Mouse (Mus musculus): Measurements from ENCODE around the gene Serpina1e. TPM values are rescaled to one million over a fixed set of nuclear protein-coding genes. Genes with fewer than 3 reads are reported as not detected.

The Serpina1e gene
- polyA plus RNA-seq, 1 experiment from 2014 or later: not detected

- ATAC-seq (ENCODE audit: low FRiP score): no peak
- H3K9ac ChIP-seq: no peak overlapping the region
- WGBS: 73% methylated on average over 5 of the region's 5 CpGs
- H3K27me3 ChIP-seq: no peaks in the 10 kb centered on the region
- H3K4me3 ChIP-seq: no peak overlapping the region
- H3K4me1 ChIP-seq: no peaks in the 10 kb centered on the region
- H3K9me3 ChIP-seq (replicated peaks): no peaks in the 10 kb centered on the region
- no peaks in the 10 kb centered on the region for H3K36me3 ChIP-seq
- H3K27ac ChIP-seq: no peak overlapping the region
- no peak overlapping the region for H3K4me2 ChIP-seq (replicated peaks)
These were observed 27.1 kb upstream of the Serpina1e start for GRCm38 (mm10) chr12:103985868-103986267.

DNA sequence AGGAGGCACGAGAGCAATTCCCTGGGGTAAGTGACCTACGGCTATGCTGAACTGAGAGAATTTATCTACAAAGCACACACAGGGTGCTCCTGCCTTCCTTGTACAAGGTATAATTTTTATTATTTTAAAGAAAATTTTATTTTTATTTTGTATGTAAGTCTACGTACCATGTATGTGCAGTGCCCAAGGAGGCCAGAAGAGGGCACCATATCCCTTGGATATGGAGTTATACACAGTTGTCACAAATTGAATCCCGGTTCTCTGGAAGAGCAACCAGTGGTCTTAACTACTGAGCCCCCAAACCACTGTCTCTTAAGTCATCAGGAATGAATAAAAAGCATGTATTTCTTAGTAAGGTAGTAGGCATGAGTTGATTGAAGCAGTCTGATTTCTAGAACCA is 26.2 kb upstream of the Serpina1e start:
- Histone ChIP-seq H3K9me3 (replicated peaks) (no peaks in the 10 kb centered on the region), H3K36me3 (no peaks in the 10 kb centered on the region), H3K4me1 (no peaks in the 10 kb centered on the region), H3K27ac (no peak overlapping the region), H3K4me2 (replicated peaks) (no peak overlapping the region), H3K9ac (no peak overlapping the region), H3K27me3 (no peaks in the 10 kb centered on the region), H3K4me3 (no peak overlapping the region)
- WGBS: 71% methylated on average over 4 of the region's 4 CpGs
- no peak for ATAC-seq (ENCODE audit: low FRiP score)

- Histone ChIP-seq H3K4me1 (no peaks in the 10 kb centered on the region), H3K27ac (no peak overlapping the region), H3K9ac (no peak overlapping the region), H3K9me3 (replicated peaks) (no peaks in the 10 kb centered on the region), H3K27me3 (no peaks in the 10 kb centered on the region), H3K36me3 (no peaks in the 10 kb centered on the region), H3K4me3 (no peak overlapping the region), H3K4me2 (replicated peaks) (no peak overlapping the region)
- no peak for ATAC-seq (ENCODE audit: low FRiP score)
- 81% methylated on average over 7 of the region's 7 CpGs for WGBS
These were observed 23.0 kb upstream of the Serpina1e start for GRCm38 (mm10) chr12:103981646-103982360.

GRCm38 (mm10) chr12:103978294-103978693 is 19.5 kb upstream of the Serpina1e start:
- no peaks in the 10 kb centered on the region for H3K36me3 ChIP-seq
- 86% methylated on average over 10 of the region's 10 CpGs for WGBS
- H3K9me3 ChIP-seq (replicated peaks): no peaks in the 10 kb centered on the region
- no peak overlapping the region for H3K4me3 ChIP-seq
- H3K4me2 ChIP-seq (replicated peaks): no peak overlapping the region
- H3K27ac ChIP-seq: no peak overlapping the region
- H3K27me3 ChIP-seq: no peaks in the 10 kb centered on the region
- no peak overlapping the region for H3K9ac ChIP-seq
- ATAC-seq (ENCODE audit: low FRiP score): no peak
- no peaks in the 10 kb centered on the region for H3K4me1 ChIP-seq

DNA sequence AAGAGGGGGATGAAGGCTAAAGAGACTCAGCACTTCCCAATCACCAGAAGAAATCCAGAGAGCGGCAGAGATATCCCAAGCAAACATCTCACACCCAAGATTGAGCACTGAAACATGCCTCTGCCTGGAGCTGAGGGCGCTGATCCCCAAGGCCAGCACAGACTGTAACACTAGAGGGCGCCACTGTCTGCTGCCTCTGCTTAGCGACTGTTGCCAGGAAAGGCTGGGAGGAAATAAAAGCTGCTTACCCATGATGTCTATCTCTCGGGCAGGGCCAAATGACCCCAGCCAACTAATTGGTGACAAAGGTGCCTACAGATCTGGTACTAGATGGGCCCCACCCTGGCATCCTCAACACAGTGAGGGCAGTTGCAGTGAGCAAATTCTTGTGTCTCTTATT is 19.1 kb upstream of the Serpina1e start:
- no peaks in the 10 kb centered on the region for H3K27me3 ChIP-seq
- no peak overlapping the region for H3K4me3 ChIP-seq
- no peak overlapping the region for H3K4me2 ChIP-seq (replicated peaks)
- no peaks in the 10 kb centered on the region for H3K4me1 ChIP-seq
- WGBS: 41% methylated on average over 5 of the region's 5 CpGs
- ATAC-seq (ENCODE audit: low FRiP score): no peak
- H3K27ac ChIP-seq: no peak overlapping the region
- no peak overlapping the region for H3K9ac ChIP-seq
- no peaks in the 10 kb centered on the region for H3K9me3 ChIP-seq (replicated peaks)
- no peaks in the 10 kb centered on the region for H3K36me3 ChIP-seq

GRCm38 (mm10) chr12:103977060-103977459 is 18.3 kb upstream of the Serpina1e start:
- H3K4me3 ChIP-seq: no peak overlapping the region
- ATAC-seq (ENCODE audit: low FRiP score): no peak

DNA sequence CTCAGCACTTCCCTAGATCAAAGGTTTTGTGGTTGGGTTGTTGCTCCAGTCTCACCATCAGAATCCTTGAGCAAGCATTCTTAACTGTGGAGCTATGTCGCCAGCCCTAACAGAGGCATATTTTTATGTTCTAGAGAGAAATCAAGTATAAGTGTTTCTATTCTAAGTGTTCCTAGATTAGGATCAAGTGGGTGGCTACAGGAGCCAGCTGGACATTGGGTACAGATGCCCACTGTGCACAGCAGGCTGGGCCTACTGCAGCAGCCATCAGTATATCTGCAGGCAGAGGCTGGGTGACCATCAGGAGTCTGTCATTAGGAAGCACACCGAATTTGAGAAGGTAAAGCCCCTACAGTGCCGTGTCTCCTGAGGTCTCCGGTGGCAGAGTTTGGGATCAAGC is 12.3 kb upstream of the Serpina1e start:
- Histone ChIP-seq H3K36me3 (no peaks in the 10 kb centered on the region), H3K27me3 (no peaks in the 10 kb centered on the region), H3K4me1 (no peaks in the 10 kb centered on the region), H3K9me3 (replicated peaks) (peaks cover 12% of the 10 kb centered on the region; the same call in 1 of the 2 replicates), H3K27ac (no peak overlapping the region), H3K4me3 (no peak overlapping the region), H3K4me2 (replicated peaks) (no peak overlapping the region), H3K9ac (no peak overlapping the region)
- ATAC-seq (ENCODE audit: low FRiP score): no peak
- 91% methylated on average over 4 of the region's 4 CpGs for WGBS

More at GRCm38 (mm10) chr12:103977060-103977459, 18.3 kb upstream of the Serpina1e start:
- Histone ChIP-seq H3K36me3 (no peaks in the 10 kb centered on the region), H3K9me3 (replicated peaks) (no peaks in the 10 kb centered on the region), H3K27ac (no peak overlapping the region), H3K4me1 (no peaks in the 10 kb centered on the region), H3K4me2 (replicated peaks) (no peak overlapping the region), H3K27me3 (no peaks in the 10 kb centered on the region), H3K9ac (no peak overlapping the region)
- 64% methylated on average over 3 of the region's 3 CpGs for WGBS

DNA sequence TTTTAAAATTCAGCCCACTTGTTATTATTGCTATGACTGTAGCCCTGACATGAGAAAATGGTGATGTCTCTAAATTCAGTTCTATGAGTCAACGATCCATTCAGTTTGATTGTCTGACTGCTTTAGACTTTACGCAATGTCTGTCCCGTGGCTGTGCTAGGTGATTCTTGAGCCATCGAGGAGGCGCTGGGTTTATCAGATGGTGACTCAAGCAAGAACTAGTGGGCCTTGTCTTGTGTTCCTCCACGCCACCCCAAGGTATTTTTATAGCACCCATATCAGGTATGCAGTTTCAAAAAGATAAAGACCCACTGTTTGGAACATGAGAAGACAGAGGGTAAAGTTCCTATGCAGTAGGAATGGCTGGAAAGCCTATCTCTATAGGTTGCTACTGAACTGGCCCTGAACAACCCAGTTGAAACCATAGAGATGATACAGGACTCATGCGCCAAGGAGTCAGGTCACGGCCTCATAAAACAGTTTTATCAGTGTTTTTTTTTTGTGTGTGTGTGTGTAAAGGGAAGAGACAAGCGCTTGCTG is 10.9 kb upstream of the Serpina1e start:
- no peaks in the 10 kb centered on the region for H3K36me3 ChIP-seq
- 89% methylated on average over 9 of the region's 9 CpGs for WGBS
- H3K4me3 ChIP-seq: no peak overlapping the region
- no peaks in the 10 kb centered on the region for H3K27me3 ChIP-seq
- no peaks in the 10 kb centered on the region for H3K4me1 ChIP-seq
- no peak overlapping the region for H3K4me2 ChIP-seq (replicated peaks)
- peaks cover 12% of the 10 kb centered on the region; the same call in 1 of the 2 replicates for H3K9me3 ChIP-seq (replicated peaks)
- no peak for ATAC-seq (ENCODE audit: low FRiP score)
- no peak overlapping the region for H3K9ac ChIP-seq
- no peak overlapping the region for H3K27ac ChIP-seq

DNA sequence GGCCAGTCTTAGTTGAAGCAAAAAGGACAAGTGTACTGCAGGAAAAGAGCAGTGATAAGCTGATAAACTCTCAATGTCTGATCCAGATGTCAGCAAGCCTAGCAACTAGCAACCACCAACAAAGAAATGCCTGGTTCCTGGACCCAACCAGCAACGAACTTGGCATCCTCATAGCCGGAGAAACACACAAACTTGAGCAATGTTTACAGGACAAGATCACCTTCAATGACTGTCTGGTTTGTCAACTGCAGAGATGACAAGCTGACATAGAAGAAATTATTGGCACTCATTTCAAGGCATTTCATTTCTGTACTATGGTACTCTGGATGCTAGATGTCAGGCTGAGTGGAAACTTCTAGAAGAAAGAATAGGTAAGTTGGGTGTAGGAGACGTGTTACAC is 8.0 kb upstream of the Serpina1e start:
- no peaks in the 10 kb centered on the region for H3K36me3 ChIP-seq
- no peak for ATAC-seq (ENCODE audit: low FRiP score)
- WGBS: 74% methylated on average over 3 of the region's 3 CpGs
- no peaks in the 10 kb centered on the region for H3K4me1 ChIP-seq
- H3K9me3 ChIP-seq (replicated peaks): peaks cover 12% of the 10 kb centered on the region; the same call in 1 of the 2 replicates
- H3K4me2 ChIP-seq (replicated peaks): no peak overlapping the region
- no peak overlapping the region for H3K9ac ChIP-seq
- no peak overlapping the region for H3K4me3 ChIP-seq
- H3K27me3 ChIP-seq: no peaks in the 10 kb centered on the region
- H3K27ac ChIP-seq: no peak overlapping the region

- H3K9ac ChIP-seq: no peak overlapping the region
- no peaks in the 10 kb centered on the region for H3K27me3 ChIP-seq
- 79% methylated on average over 4 of the region's 4 CpGs for WGBS
- H3K4me1 ChIP-seq: no peaks in the 10 kb centered on the region
- no peak overlapping the region for H3K27ac ChIP-seq
- no peak for ATAC-seq (ENCODE audit: low FRiP score)
- H3K36me3 ChIP-seq: no peaks in the 10 kb centered on the region
- no peak overlapping the region for H3K4me2 ChIP-seq (replicated peaks)
- H3K4me3 ChIP-seq: no peak overlapping the region
- H3K9me3 ChIP-seq (replicated peaks): no peaks in the 10 kb centered on the region
These were observed 4.5 kb upstream of the Serpina1e start for GRCm38 (mm10) chr12:103963288-103963687.

GRCm38 (mm10) chr12:103962860-103963259 is 4.1 kb upstream of the Serpina1e start:
- H3K4me3 ChIP-seq: no peak overlapping the region
- no peak overlapping the region for H3K9ac ChIP-seq
- H3K36me3 ChIP-seq: no peaks in the 10 kb centered on the region
- no peak overlapping the region for H3K27ac ChIP-seq
- no peaks in the 10 kb centered on the region for H3K4me1 ChIP-seq
- no peak for ATAC-seq (ENCODE audit: low FRiP score)
- 76% methylated on average over 8 of the region's 8 CpGs for WGBS
- no peaks in the 10 kb centered on the region for H3K9me3 ChIP-seq (replicated peaks)
- H3K27me3 ChIP-seq: no peaks in the 10 kb centered on the region
- no peak overlapping the region for H3K4me2 ChIP-seq (replicated peaks)

DNA sequence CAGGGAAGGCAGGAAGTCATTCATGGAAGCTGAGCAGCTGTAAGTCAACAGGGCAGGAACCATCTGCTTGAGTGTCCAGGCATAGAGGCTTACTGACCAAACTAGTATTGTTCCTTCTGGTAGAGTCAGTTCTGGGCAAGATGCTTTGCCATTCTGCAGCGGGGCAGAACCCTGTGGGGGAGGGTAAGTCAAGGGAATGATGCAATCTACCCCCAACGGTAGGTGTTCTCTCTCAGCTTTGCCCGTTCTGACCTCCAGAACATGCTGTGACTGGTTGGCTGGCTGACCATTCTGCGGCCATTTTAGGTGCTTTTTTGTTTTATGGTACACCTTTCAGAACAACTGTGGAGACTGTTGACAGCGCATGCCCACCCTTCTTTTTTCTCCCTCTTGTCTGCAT is 3.6 kb upstream of the Serpina1e start:
- Histone ChIP-seq H3K4me1 (no peaks in the 10 kb centered on the region), H3K9ac (no peak overlapping the region), H3K27me3 (no peaks in the 10 kb centered on the region), H3K4me3 (no peak overlapping the region), H3K36me3 (no peaks in the 10 kb centered on the region), H3K4me2 (replicated peaks) (no peak overlapping the region), H3K9me3 (replicated peaks) (no peaks in the 10 kb centered on the region), H3K27ac (no peak overlapping the region)
- no peak for ATAC-seq (ENCODE audit: low FRiP score)
- WGBS: 82% methylated on average over 5 of the region's 5 CpGs

DNA sequence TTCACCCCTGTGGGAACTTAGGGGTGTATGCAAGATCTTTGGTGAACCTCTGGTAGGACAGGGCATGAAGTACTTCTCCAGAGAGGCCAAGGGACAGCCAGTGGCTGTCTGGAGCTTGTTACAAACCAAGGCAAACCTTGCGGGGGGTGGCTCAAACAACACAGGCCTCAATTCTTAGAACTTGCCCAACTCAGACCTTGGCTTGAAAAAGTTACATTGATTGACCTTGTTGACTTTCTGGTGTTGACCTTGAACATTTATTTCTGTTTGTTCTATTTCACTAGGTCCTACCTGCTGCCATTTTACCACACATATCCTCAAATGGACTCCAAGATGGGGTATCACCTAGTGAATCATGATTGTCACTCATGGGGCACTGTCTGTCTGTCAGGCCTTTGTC is 2.9 kb upstream of the Serpina1e start:
- H3K4me1 ChIP-seq: no peaks in the 10 kb centered on the region
- 91% methylated on average over 1 of the region's 1 CpGs for WGBS
- ATAC-seq (ENCODE audit: low FRiP score): no peak
- H3K27me3 ChIP-seq: no peaks in the 10 kb centered on the region
- H3K4me3 ChIP-seq: no peak overlapping the region
- no peaks in the 10 kb centered on the region for H3K36me3 ChIP-seq
- H3K9ac ChIP-seq: no peak overlapping the region
- no peak overlapping the region for H3K27ac ChIP-seq
- no peak overlapping the region for H3K4me2 ChIP-seq (replicated peaks)
- no peaks in the 10 kb centered on the region for H3K9me3 ChIP-seq (replicated peaks)
